Mouse (Mus musculus) G1E (cell line): Measurements from ENCODE around the gene Tifa.

Experiments
- CTCF ChIP-seq: IDR thresholded peaks from 2 replicates; pipeline ENCODE4 v1.5.1; 2012; ENCODE audit warnings: low read depth, low read length, inconsistent platforms, mixed read lengths
- TAL1 ChIP-seq: conservative IDR thresholded peaks from 2 replicates; pipeline ENCODE4 v1.6.1; 2012; ENCODE audit warnings: low read depth, low read length, inconsistent platforms, mixed read lengths

GRCm38 (mm10) chr3:127874254-127874883 is 84.8 kb downstream of the Tifa start:
- TF ChIP-seq TAL1 (no peak), CTCF (no peak)
